Mouse (Mus musculus): ENCODE measurements around the gene Birc2. TPM values are rescaled to one million over a fixed set of nuclear protein-coding genes. Genes with fewer than 3 reads are reported as not detected.

Birc2 gene
- total and polyA plus RNA-seq, 3 experiments, result 29.6 to 33.0 TPM; not detected in 1

DNA sequence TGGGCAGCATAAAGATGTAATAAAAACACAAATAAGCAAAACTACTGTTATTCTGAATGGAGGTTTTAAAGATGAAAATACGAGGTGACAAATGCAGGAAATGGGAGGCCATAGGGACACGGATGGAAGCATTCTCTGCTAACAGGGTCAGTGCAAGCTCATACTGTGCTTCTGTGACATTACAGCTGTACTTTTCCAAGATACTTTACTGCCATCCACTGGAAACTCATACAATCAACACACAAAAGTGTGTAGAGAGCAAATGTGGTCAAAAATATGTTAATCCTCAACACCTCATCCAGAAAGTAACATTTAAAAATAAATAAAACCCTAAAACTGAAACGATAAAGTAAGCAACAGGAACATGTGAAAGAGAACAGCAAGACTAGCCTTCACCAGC, 14.1 kb downstream of the Birc2 start:
- Histone ChIP-seq H3K4me1 (ENCODE audit: control insufficient read depth in 1 of 2, insufficient read depth in 2 of 2, low read length in 2 of 2) (peaks cover 0 to 6% of the 10 kb centered on the region in 2 experiments; a peak in 2 of 4 replicates), H3K79me2 (ENCODE audit: control insufficient read depth, insufficient read depth, low read length, poor library complexity) (peaks cover 11% of the 10 kb centered on the region), H3K27ac (ENCODE audit: control insufficient read depth, low read depth, low read length) (no peak overlapping the region), H3K27me3 (ENCODE audit: control insufficient read depth in 1 of 2, insufficient read depth in 2 of 2, low read length in 2 of 2) (no peaks in the 10 kb centered on the region), H3K9me3 (replicated peaks; ENCODE audit: insufficient read depth, low read length) (no peaks in the 10 kb centered on the region), H3K36me3 (ENCODE audit: control insufficient read depth in 1 of 2, insufficient read depth in 2 of 2, low read length in 2 of 2) (peaks cover 6 to 39% of the 10 kb centered on the region in 2 experiments), H3K4me3 (ENCODE audit: control insufficient read depth in 1 of 2, insufficient read depth in 1 of 2, low read depth in 2 of 2, low read length in 2 of 2) (no peak overlapping the region), H3K9ac (ENCODE audit: control insufficient read depth, low read depth, low read length, poor library complexity, severe bottlenecking) (no peak overlapping the region)
- DNase-seq (ENCODE audit: low read depth, low spot score), result no peak
- no peak for TF ChIP-seq MAFK (IDR thresholded peaks at IDR 0.05; ENCODE audit: borderline replicate concordance, low read depth, low read length)
- peak; percentile 26 for TF ChIP-seq SMC3 (IDR thresholded peaks at IDR 0.05; ENCODE audit: low read depth, low read length)
- no peak for TF ChIP-seq JUND (IDR thresholded peaks at IDR 0.05; ENCODE audit: low read depth, low read length)
- no peak for TF ChIP-seq E2F4 (IDR thresholded peaks at IDR 0.05; ENCODE audit: borderline replicate concordance, low read depth, low read length)
- peak; percentile 36 for TF ChIP-seq RAD21 (IDR thresholded peaks at IDR 0.05; ENCODE audit: low read depth, low read length)
- peak in 1 of 3 experiments; percentile 23; a peak in 2 of 6 replicates for TF ChIP-seq CTCF (IDR thresholded peaks at IDR 0.05 in 2 of 3, conservative IDR thresholded peaks at IDR 0.05 in 1 of 3; ENCODE audit: control insufficient read depth in 1 of 3, insufficient read depth in 1 of 3, low read depth in 2 of 3, low read length in 3 of 3, poor library complexity in 1 of 3, severe bottlenecking in 1 of 3)

- TF ChIP-seq MAX (IDR thresholded peaks at IDR 0.05; ENCODE audit: low read length) (peak; percentile 23; the same call in 1 of the 2 replicates), POLR2AphosphoS2 (IDR thresholded peaks at IDR 0.05; ENCODE audit: low read length) (no peak), TBP (IDR thresholded peaks at IDR 0.05; ENCODE audit: low read depth, low read length) (peak; percentile 35; the same call in 1 of the 2 replicates)
- DNase-seq (ENCODE audit: low read depth, low spot score), result peak; percentile 81
- Histone ChIP-seq H3K4me3 (ENCODE audit: control insufficient read depth in 1 of 2, insufficient read depth in 1 of 2, low read depth in 2 of 2, low read length in 2 of 2) (peak overlapping the region in 1 of 2 experiments; percentile 0; a peak in 1 of 4 replicates), H3K9ac (ENCODE audit: control insufficient read depth, low read depth, low read length, poor library complexity, severe bottlenecking) (peak overlapping the region; percentile 21), H3K4me1 (ENCODE audit: control insufficient read depth in 1 of 2, insufficient read depth in 2 of 2, low read length in 2 of 2) (peaks cover 0 to 4% of the 10 kb centered on the region in 2 experiments; a peak in 1 of 4 replicates), H3K27ac (ENCODE audit: control insufficient read depth, low read depth, low read length) (peak overlapping the region; percentile 50), H3K79me2 (ENCODE audit: control insufficient read depth, insufficient read depth, low read length, poor library complexity) (0 out of 2 replicates have a peak, but pooled peaks cover 1% of the 10 kb centered on the region), H3K36me3 (ENCODE audit: control insufficient read depth in 1 of 2, insufficient read depth in 2 of 2, low read length in 2 of 2) (no peaks in the 10 kb centered on the region; a peak in 1 of 4 replicates), H3K9me3 (replicated peaks; ENCODE audit: insufficient read depth, low read length) (no peaks in the 10 kb centered on the region), H3K27me3 (ENCODE audit: control insufficient read depth in 1 of 2, insufficient read depth in 2 of 2, low read length in 2 of 2) (no peaks in the 10 kb centered on the region)
These were observed 31.8 kb downstream of the Birc2 start for GRCm38 (mm10) chr9:7805101-7805506.

DNA sequence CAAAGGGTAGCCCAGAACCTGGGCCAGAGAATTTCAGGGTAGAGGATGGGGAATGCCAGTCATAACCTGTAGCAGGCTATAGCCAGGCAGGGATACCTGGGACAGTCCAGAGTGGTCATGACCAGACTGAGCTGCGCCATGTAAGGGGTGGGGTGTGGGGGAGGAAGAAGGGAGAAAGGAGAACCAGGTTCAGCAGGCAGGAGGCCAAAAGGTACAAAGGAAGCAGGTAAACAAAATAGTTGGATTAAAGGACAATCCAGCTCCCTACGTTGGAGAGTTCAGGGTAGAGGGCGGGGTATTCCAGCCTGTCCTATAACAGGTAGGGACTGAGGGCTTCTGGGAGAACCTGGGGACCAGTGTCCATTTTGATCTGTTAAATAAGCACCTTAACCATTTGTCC, 38.3 kb downstream of the Birc2 start:
- TF ChIP-seq ZNF384 (IDR thresholded peaks at IDR 0.05; ENCODE audit: low read depth, low read length), result no peak
- TF ChIP-seq ETS1 (IDR thresholded peaks at IDR 0.05; ENCODE audit: low read depth, low read length), result no peak
- TF ChIP-seq SIN3A (IDR thresholded peaks at IDR 0.05; ENCODE audit: low read length), result no peak
- no peak for TF ChIP-seq MAZ (IDR thresholded peaks at IDR 0.05; ENCODE audit: low read depth, low read length)
- TF ChIP-seq CHD1 (IDR thresholded peaks at IDR 0.05; ENCODE audit: low read depth, low read length), result no peak
- TF ChIP-seq RAD21 (IDR thresholded peaks at IDR 0.05; ENCODE audit: low read depth, low read length), result no peak
- TF ChIP-seq TBP (IDR thresholded peaks at IDR 0.05; ENCODE audit: low read depth, low read length), result no peak
- no peak for TF ChIP-seq CHD2 (IDR thresholded peaks at IDR 0.05; ENCODE audit: low read length)
- 0 out of 2 replicates have a peak, but pooled peaks cover 1% of the 10 kb centered on the region for H3K79me2 ChIP-seq (ENCODE audit: control insufficient read depth, insufficient read depth, low read length, poor library complexity)
- DNase-seq (ENCODE audit: low read depth, low spot score), result no peak
- H3K4me1 ChIP-seq (ENCODE audit: control insufficient read depth in 1 of 2, insufficient read depth in 2 of 2, low read length in 2 of 2), result no peaks in the 10 kb centered on the region; a peak in 1 of 4 replicates
- H3K9me3 ChIP-seq (replicated peaks; ENCODE audit: insufficient read depth, low read length), result no peaks in the 10 kb centered on the region
- H3K9ac ChIP-seq (ENCODE audit: control insufficient read depth, low read depth, low read length, poor library complexity, severe bottlenecking), result no peak overlapping the region
- H3K36me3 ChIP-seq (ENCODE audit: control insufficient read depth in 1 of 2, insufficient read depth in 2 of 2, low read length in 2 of 2), result peaks cover 2 to 4% of the 10 kb centered on the region in 2 experiments
- no peak overlapping the region for H3K4me3 ChIP-seq (ENCODE audit: control insufficient read depth in 1 of 2, insufficient read depth in 1 of 2, low read depth in 2 of 2, low read length in 2 of 2)
- no peaks in the 10 kb centered on the region for H3K27me3 ChIP-seq (ENCODE audit: control insufficient read depth in 1 of 2, insufficient read depth in 2 of 2, low read length in 2 of 2)
- no peak overlapping the region for H3K27ac ChIP-seq (ENCODE audit: control insufficient read depth, low read depth, low read length)
